ENCODE assay signal across 16 mouse cellular contexts in genomic region chr8:107444626-107445025, GRCm38 (mm10). TPM values are rescaled to one million over a fixed set of nuclear protein-coding genes. Genes with fewer than 3 reads are reported as not detected.
A peak's percentile ranks its signal among the peaks of the same experiment; 100 is the strongest.
DNase-seq lines count a peak whose midpoint lies in the region; TF ChIP-seq lines count a peak whose summit lies in the region.
"Had no signal": no experiment of that assay in that cellular context is flagged by ENCODE, and none has a peak within 500 bp of the region (broad histone marks: within the 10 kb centered on the region; RNA-seq: fewer than 3 reads in every experiment).

No protein-coding gene starts in this region.

- WGBS in thymus, adult 2 months = 92% methylated on average over 3 of the region's 3 CpGs

- no peak for TF ChIP-seq POLR2A in thymus, adult 2 months (IDR thresholded peaks at IDR 0.05; ENCODE audit: control insufficient read depth, extremely low read depth, insufficient read depth, low read length, poor library complexity)

- no peak for TF ChIP-seq CTCF in thymus, adult 2 months (IDR thresholded peaks at IDR 0.05; ENCODE audit: borderline replicate concordance, control insufficient read depth, extremely low read depth, insufficient read depth, low read length, poor library complexity)

- no peaks in the 10 kb centered on the region for H3K36me3 ChIP-seq in thymus, adult 2 months (ENCODE audit: control insufficient read depth, insufficient read depth, low read length)
- H3K36me3 ChIP-seq: kidney, embryonic 15.5 days; midbrain, embryonic 13.5 days; neural tube, embryonic 12.5 days had no signal

- H3K27ac ChIP-seq in thymus, adult 2 months (ENCODE audit: control insufficient read depth, insufficient read depth, low read length) = no peak overlapping the region
- H3K27ac ChIP-seq: hindbrain, embryonic 14.5 days; kidney, embryonic 15.5 days; midbrain, embryonic 13.5 days; neural tube, embryonic 12.5 days had no signal

- H3K4me1 ChIP-seq in thymus, adult 2 months (replicated peaks; ENCODE audit: control insufficient read depth, insufficient read depth, low read length) = peaks cover 3% of the 10 kb centered on the region; the same call in 1 of the 2 replicates

- no peak overlapping the region for H3K4me3 ChIP-seq in thymus, adult 2 months (ENCODE audit: control insufficient read depth, insufficient read depth, low read length)
- H3K4me3 ChIP-seq: kidney, embryonic 15.5 days; midbrain, embryonic 13.5 days; neural tube, embryonic 12.5 days had no signal

- peak; percentile 47 to 53 for DNase-seq in heart, adult 18-20 months
- DNase-seq in heart, adult 8-10 months (ENCODE audit: low spot score) = no peak
- DNase-seq in ovary, postnatal 10 days (ENCODE audit: low spot score) = peak; percentile 13
- DNase-seq in ovary, adult 18-20 months (ENCODE audit: low spot score) = no peak
- DNase-seq in heart, postnatal 36 days = peak; percentile 15 to 24
- DNase-seq in frontal cortex, postnatal 14 days (ENCODE audit: low spot score in 2 of 2) = no peak
- DNase-seq in thymus, adult 2 months = no peak
- no peak for DNase-seq in cerebellum, adult 9-11 months
- DNase-seq: B cell, adult 2 months; cerebellum, adult 11-12 months; liver, postnatal 0 days; retina, postnatal 1 day had no signal

- intact Hi-C loops in heart, postnatal 36 days (cut with DNase I) = no loop called here

- H3K27me3 ChIP-seq in thymus, adult 2 months (ENCODE audit: control insufficient read depth, insufficient read depth, low read length) = no peaks in the 10 kb centered on the region
- H3K27me3 ChIP-seq: kidney, embryonic 15.5 days; midbrain, embryonic 13.5 days; neural tube, embryonic 12.5 days had no signal

RNA-seq across cellular contexts. Expression of gene Wwp2, which starts 8.5 kb away (rescaled TPM):
- total RNA-seq in heart, adult 18-20 months (2021) = 10 to 100 TPM; 22.5 to 25.8 TPM
- total RNA-seq in heart, adult 8-10 months (2022) = 10 to 100 TPM; 22.2 to 25.0 (median 24.2) TPM
- 10 to 100 TPM; 23.9 to 26.1 TPM for total RNA-seq in heart, postnatal 36 days (2021)
- 78.0 and 79.8 TPM in 2 replicates for polyA plus RNA-seq in thymus, adult 2 months (2012; rRNA removed)

RNA-seq across cellular contexts. Expression of gene Nob1, which starts 19.8 kb away (rescaled TPM):
- total RNA-seq in heart, adult 18-20 months (2021) = 10 to 100 TPM; 22.6 to 23.1 TPM
- total RNA-seq in heart, adult 8-10 months (2022) = 10 to 100 TPM; 18.5 to 27.0 (median 24.6) TPM
- 10 to 100 TPM; 21.6 to 24.1 TPM for total RNA-seq in heart, postnatal 36 days (2021)
- polyA plus RNA-seq in thymus, adult 2 months (2012; rRNA removed) = 46.5 and 52.2 TPM in 2 replicates

RNA-seq across cellular contexts. Expression of gene Nqo1, which starts 41.6 kb away (rescaled TPM):
- 10 to 100 TPM; 45.5 to 61.4 TPM for total RNA-seq in heart, adult 18-20 months (2021)
- 10 to 100 TPM; 65.1 to 78.9 (median 73.5) TPM for total RNA-seq in heart, adult 8-10 months (2022)
- total RNA-seq in heart, postnatal 36 days (2021) = 10 to 100 TPM; 33.2 to 57.3 TPM
- polyA plus RNA-seq in thymus, adult 2 months (2012; rRNA removed) = 6.7 and 12.8 TPM in 2 replicates

Comparison
In these comparisons a context has a peak if more than half of its experiments do, and no peak if none do; other contexts are left out.
1. DNase-seq: peak in heart, adult 18-20 months (2 of 2), ovary, postnatal 10 days (single experiment) and heart, postnatal 36 days (2 of 2); none in heart, adult 8-10 months (single experiment), ovary, adult 18-20 months (single experiment), frontal cortex, postnatal 14 days (0 of 2), thymus, adult 2 months (single experiment) and cerebellum, adult 9-11 months (single experiment).